Mouse (Mus musculus) lung, postnatal 0 days (tissue): ENCODE data around the gene Pip5k1a.

Source experiments
- CTCF ChIP-seq: IDR thresholded peaks from 2 replicates; pipeline ENCODE4 v1.5.1; 2016; ENCODE audit warnings: antibody characterized with exemption, mild to moderate bottlenecking
- EP300 ChIP-seq: IDR thresholded peaks from 2 replicates; pipeline ENCODE4 v1.6.1; 2016; ENCODE audit warnings: antibody characterized with exemption, mild to moderate bottlenecking, control low read depth

DNA sequence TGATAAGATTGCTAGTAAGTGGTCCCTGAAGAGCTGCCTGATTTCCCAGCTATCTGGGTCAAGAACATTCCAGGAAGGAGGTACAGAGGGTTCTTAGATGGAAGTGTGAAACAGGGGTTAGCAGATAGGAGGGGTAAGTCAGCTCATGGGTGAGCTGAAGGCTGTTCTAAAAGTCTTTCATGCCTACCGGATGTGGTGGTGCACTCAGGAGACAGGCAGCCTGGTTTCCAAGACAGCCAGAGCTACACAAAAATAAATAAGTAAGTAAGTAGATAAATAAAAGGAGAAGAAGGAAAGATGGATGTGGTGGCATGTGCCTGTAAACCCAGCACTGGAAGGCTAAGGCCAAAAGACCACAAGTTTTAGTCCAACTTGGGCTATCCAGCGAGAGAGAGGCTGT lies 88.0 kb downstream of the Pip5k1a start:
- TF ChIP-seq CTCF (no peak), EP300 (no peak)
